Mouse (Mus musculus): ENCODE data around the gene Slc48a1.

GRCm38 (mm10) chr15:97801811-97802210 lies 23.5 kb downstream of the Slc48a1 start:
- no peak for TF ChIP-seq CTCF (IDR thresholded peaks at IDR 0.05; ENCODE audit: borderline replicate concordance, insufficient read depth, low read depth, low read length)
- TF ChIP-seq POLR2A (IDR thresholded peaks at IDR 0.05; ENCODE audit: borderline replicate concordance, insufficient read depth, low read length) = no peak
